Mouse (Mus musculus) heart, embryonic 16.5 days (tissue): ENCODE results near the gene Chtf18. TPM values are rescaled to one million over a fixed set of nuclear protein-coding genes. Genes with fewer than 3 reads are reported as not detected.

ENCODE experiments used
- ATAC-seq: fragments of 200-750 bp; cut with Nextera tagmentation; replicated peaks from 2 replicates; pipeline ENCODE4 v1.8.0; 2017; ENCODE audit warnings: moderate number of reproducible peaks; ENCODE audit not compliant: insufficient read depth, low FRiP score; ENCODE audit errors: extremely low read depth
- H3K27ac ChIP-seq: fragments of 300-500 bp; sonication (generic); 2 replicates; pipeline ENCODE4 v1.5.1; 2014; ENCODE audit warnings: mild to moderate bottlenecking, low read length, control low read depth, moderate library complexity
- H3K27me3 ChIP-seq: fragments of 300-500 bp; sonication (generic); 2 replicates; pipeline ENCODE4 v1.6.1; 2014; ENCODE audit warnings: low read length, mixed read lengths; ENCODE audit not compliant: control insufficient read depth, insufficient read depth
- H3K36me3 ChIP-seq: fragments of 300-500 bp; sonication (generic); 2 replicates; pipeline ENCODE4 v1.6.1; 2014; ENCODE audit not compliant: control insufficient read depth, insufficient read depth
- H3K4me1 ChIP-seq: fragments of 300-500 bp; sonication (generic); 2 replicates; pipeline ENCODE4 v1.6.1; 2014; ENCODE audit warnings: low read length, mixed read lengths; ENCODE audit not compliant: control insufficient read depth, insufficient read depth
- H3K4me2 ChIP-seq: fragments of 300-500 bp; sonication (generic); 2 replicates; pipeline ENCODE4 v1.6.1; 2014; ENCODE audit warnings: low read depth, mild to moderate bottlenecking, control low read depth, low read length
- H3K4me3 ChIP-seq: fragments of 300-500 bp; sonication (generic); 2 replicates; pipeline ENCODE4 v1.5.1; 2014; ENCODE audit warnings: mild to moderate bottlenecking, control low read depth, low read length
- H3K9ac ChIP-seq: fragments of 300-500 bp; sonication (generic); 2 replicates; pipeline ENCODE4 v1.6.1; 2014; ENCODE audit warnings: low read length, control low read depth
- H3K9me3 ChIP-seq: fragments of 300-500 bp; sonication (generic); replicated peaks from 2 replicates; pipeline ENCODE4 v1.6.1; 2016; ENCODE audit warnings: low read length; ENCODE audit not compliant: control insufficient read depth
- WGBS: fragments of 180-500 bp; shearing (Covaris S2); extraction: QIAGEN DNeasy Blood & Tissue Kit; methylation state at CpG from one replicate; pipeline ENCODE4 v1.1.7; 2014; 5-methylcytosine and 5-hydroxymethylcytosine counted together
- polyA plus RNA-seq: library from polyadenylated mRNA; unstranded; fragments of >200 nt; fragmentation: Nextera tagmentation; extraction: Ambion mirVana; gene quantifications from 2 replicates; pipeline ENCODE4 v1.2.1, GENCODE M21; 2015

Gene Chtf18
- polyA plus RNA-seq, 1 experiment from 2014 or later: 17.2 TPM

DNA sequence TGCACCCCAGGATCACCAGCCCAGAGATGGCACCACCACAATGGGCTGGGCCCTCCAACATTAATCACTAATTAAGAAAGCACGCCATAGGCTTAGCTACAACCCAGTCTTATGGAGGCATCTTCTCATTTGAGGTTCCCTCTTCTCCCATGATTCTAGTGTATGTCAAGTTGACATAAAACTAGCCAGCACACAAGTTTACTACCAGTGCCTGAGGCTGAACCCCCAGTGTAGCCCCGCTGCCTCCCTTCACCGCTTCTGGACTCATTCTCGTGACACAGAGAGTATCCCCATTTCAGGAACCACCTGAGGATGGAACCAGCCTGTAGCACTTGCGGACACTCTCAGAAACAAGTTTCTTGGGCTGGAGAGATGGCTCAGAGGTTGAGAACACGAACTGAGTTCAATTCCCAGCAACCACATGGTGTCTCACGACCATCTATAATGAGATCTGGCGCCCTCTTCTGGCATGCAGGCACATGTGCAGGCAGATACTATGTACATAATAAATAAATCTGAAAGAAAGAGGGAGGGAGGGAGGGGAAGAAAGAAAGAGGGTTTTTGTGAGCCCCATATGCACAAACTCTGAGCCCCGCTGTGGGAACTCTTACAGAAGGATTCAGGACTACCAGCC, 26.2 kb downstream of the Chtf18 start:
- Histone ChIP-seq H3K4me2 (no peak overlapping the region), H3K4me1 (no peaks in the 10 kb centered on the region), H3K9me3 (no peaks in the 10 kb centered on the region), H3K9ac (no peak overlapping the region), H3K36me3 (no peaks in the 10 kb centered on the region), H3K27ac (no peak overlapping the region), H3K27me3 (no peaks in the 10 kb centered on the region; the same call in 1 of the 2 replicates), H3K4me3 (no peak overlapping the region)
- no peak for ATAC-seq
- WGBS: 58% methylated on average over 9 of the region's 9 CpGs

- no peak overlapping the region for H3K4me3 ChIP-seq
- H3K9me3 ChIP-seq: no peaks in the 10 kb centered on the region
- H3K4me2 ChIP-seq: no peak overlapping the region
- no peak overlapping the region for H3K27ac ChIP-seq
- no peaks in the 10 kb centered on the region for H3K36me3 ChIP-seq
- WGBS: 14% methylated on average over 7 of the region's 7 CpGs
- no peaks in the 10 kb centered on the region; the same call in 1 of the 2 replicates for H3K27me3 ChIP-seq
- H3K9ac ChIP-seq: no peak overlapping the region
- no peaks in the 10 kb centered on the region for H3K4me1 ChIP-seq
- no peak for ATAC-seq
These were observed 28.8 kb downstream of the Chtf18 start for GRCm38 (mm10) chr17:25698446-25698845.

DNA sequence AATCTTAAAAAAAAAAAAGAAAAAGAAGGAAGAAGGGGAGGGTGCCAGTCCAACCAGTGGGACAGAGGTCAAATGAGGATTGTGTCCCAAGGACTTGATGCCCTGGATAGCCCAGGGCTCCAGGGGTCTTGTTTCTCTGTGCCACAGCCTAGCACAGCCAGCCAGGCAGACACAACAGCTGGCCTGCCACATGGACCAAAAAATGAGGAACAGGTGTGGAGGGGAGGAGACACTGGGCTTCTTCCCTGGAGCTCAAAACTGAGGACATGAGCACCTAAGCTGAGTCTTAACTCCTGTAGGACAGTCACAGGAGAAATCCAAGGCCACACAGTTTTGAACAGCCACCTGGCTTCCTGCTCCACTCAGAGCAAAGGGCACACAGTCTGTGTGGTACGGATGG, 31.0 kb downstream of the Chtf18 start:
- H3K4me3 ChIP-seq: no peak overlapping the region
- H3K9me3 ChIP-seq: no peaks in the 10 kb centered on the region
- no peaks in the 10 kb centered on the region; the same call in 1 of the 2 replicates for H3K27me3 ChIP-seq
- WGBS: 29% methylated on average over 1 of the region's 1 CpGs
- no peaks in the 10 kb centered on the region for H3K36me3 ChIP-seq
- no peak overlapping the region for H3K27ac ChIP-seq
- H3K4me2 ChIP-seq: no peak overlapping the region
- no peak overlapping the region for H3K9ac ChIP-seq
- no peak for ATAC-seq
- no peaks in the 10 kb centered on the region for H3K4me1 ChIP-seq

GRCm38 (mm10) chr17:25688922-25689321, 38.3 kb downstream of the Chtf18 start:
- 71% methylated on average over 4 of the region's 4 CpGs for WGBS
- Histone ChIP-seq H3K4me1 (no peaks in the 10 kb centered on the region), H3K27ac (no peak overlapping the region), H3K4me2 (no peak overlapping the region), H3K9ac (no peak overlapping the region), H3K4me3 (no peak overlapping the region), H3K27me3 (peaks cover 7% of the 10 kb centered on the region), H3K36me3 (no peaks in the 10 kb centered on the region), H3K9me3 (no peaks in the 10 kb centered on the region)
- no peak for ATAC-seq

GRCm38 (mm10) chr17:25686323-25686722, 40.9 kb downstream of the Chtf18 start:
- peaks cover 7% of the 10 kb centered on the region for H3K27me3 ChIP-seq

DNA sequence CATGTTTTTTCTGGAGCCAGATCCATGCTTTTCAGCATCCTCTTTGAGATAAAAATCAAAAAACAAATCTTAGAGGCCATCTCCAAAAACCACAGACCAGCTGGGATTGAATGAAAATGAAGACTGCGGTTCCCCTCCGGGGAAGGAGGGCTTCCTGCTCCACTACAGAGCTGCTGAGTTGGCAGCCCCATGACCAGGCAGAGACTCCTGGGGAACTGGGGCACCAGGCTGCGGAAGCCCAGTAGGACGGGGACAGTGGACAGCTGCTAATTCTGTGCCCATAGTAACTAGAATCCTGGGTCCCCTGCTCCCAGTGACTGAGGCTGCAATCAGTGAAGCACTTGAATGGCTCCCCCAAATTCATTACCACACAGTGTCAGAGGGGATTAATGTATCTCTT, 45.6 kb downstream of the Chtf18 start:
- ATAC-seq: no peak
- peaks cover 7% of the 10 kb centered on the region for H3K27me3 ChIP-seq
- H3K9me3 ChIP-seq: no peaks in the 10 kb centered on the region
- H3K27ac ChIP-seq: no peak overlapping the region
- no peak overlapping the region for H3K4me3 ChIP-seq
- H3K36me3 ChIP-seq: no peaks in the 10 kb centered on the region
- H3K4me1 ChIP-seq: no peaks in the 10 kb centered on the region
- 76% methylated on average over 4 of the region's 4 CpGs for WGBS
- H3K9ac ChIP-seq: no peak overlapping the region
- H3K4me2 ChIP-seq: no peak overlapping the region

More at GRCm38 (mm10) chr17:25686323-25686722, 40.9 kb downstream of the Chtf18 start:
- H3K36me3 ChIP-seq: no peaks in the 10 kb centered on the region
- no peak overlapping the region for H3K4me3 ChIP-seq
- 41% methylated on average over 7 of the region's 7 CpGs for WGBS
- no peak for ATAC-seq
- H3K9me3 ChIP-seq: no peaks in the 10 kb centered on the region
- no peak overlapping the region for H3K4me2 ChIP-seq
- no peak overlapping the region for H3K9ac ChIP-seq
- H3K27ac ChIP-seq: no peak overlapping the region
- H3K4me1 ChIP-seq: no peaks in the 10 kb centered on the region

GRCm38 (mm10) chr17:25679818-25680217, 47.4 kb downstream of the Chtf18 start:
- Histone ChIP-seq H3K27me3 (peaks cover 7% of the 10 kb centered on the region), H3K4me3 (no peak overlapping the region), H3K4me2 (no peak overlapping the region), H3K9ac (no peak overlapping the region), H3K9me3 (no peaks in the 10 kb centered on the region), H3K4me1 (no peaks in the 10 kb centered on the region), H3K36me3 (no peaks in the 10 kb centered on the region), H3K27ac (no peak overlapping the region)
- 23% methylated on average over 5 of the region's 5 CpGs for WGBS
- ATAC-seq: no peak

DNA sequence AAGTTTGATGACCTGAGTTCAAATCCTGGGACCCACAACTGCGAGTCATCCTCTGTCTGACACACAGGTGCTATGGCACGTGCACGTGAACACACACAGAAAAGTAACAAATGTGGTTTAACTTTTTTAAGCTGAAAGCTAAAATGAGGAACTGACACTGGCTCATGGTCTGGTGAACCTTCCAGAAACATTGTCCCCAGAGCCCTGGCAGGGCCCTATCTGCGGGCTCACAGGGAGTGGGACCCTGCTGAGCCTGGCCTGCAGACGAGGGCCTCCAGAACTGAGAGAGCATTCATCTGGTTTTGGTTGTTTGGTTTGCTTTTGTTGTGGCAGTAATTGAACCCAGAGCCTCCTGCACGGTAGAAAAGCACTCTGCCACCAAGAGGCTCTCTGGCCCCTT, 49.2 kb downstream of the Chtf18 start:
- Histone ChIP-seq H3K27me3 (no peaks in the 10 kb centered on the region; the same call in 1 of the 2 replicates), H3K9ac (no peak overlapping the region), H3K4me1 (no peaks in the 10 kb centered on the region), H3K9me3 (no peaks in the 10 kb centered on the region), H3K27ac (no peak overlapping the region), H3K4me3 (no peak overlapping the region), H3K4me2 (no peak overlapping the region), H3K36me3 (no peaks in the 10 kb centered on the region)
- 58% methylated on average over 6 of the region's 6 CpGs for WGBS
- no peak for ATAC-seq

GRCm38 (mm10) chr17:25672982-25673381, 54.2 kb downstream of the Chtf18 start:
- no peaks in the 10 kb centered on the region for H3K36me3 ChIP-seq
- H3K4me2 ChIP-seq: no peak overlapping the region
- no peak overlapping the region for H3K9ac ChIP-seq
- no peaks in the 10 kb centered on the region for H3K4me1 ChIP-seq
- H3K9me3 ChIP-seq: no peaks in the 10 kb centered on the region
- no peaks in the 10 kb centered on the region; the same call in 1 of the 2 replicates for H3K27me3 ChIP-seq
- no peak overlapping the region for H3K4me3 ChIP-seq
- H3K27ac ChIP-seq: no peak overlapping the region
- no peak for ATAC-seq
